Mouse (Mus musculus): ENCODE data around the gene Stt3b. TPM values are rescaled to one million over a fixed set of nuclear protein-coding genes. Genes with fewer than 3 reads are reported as not detected.
A peak's percentile ranks its signal among the peaks of the same experiment; 100 is the strongest.

Stt3b gene
- polyA plus RNA-seq, 1 experiment from 2014 or later = 105 TPM

GRCm38 (mm10) chr9:115237943-115238342 lies 72.3 kb downstream of the Stt3b start:
- Histone ChIP-seq H3K36me3 (peaks cover 43% of the 10 kb centered on the region), H3K4me3 (no peak overlapping the region), H3K4me1 (peaks cover under 1% of the 10 kb centered on the region; the same call in 1 of the 2 replicates)

GRCm38 (mm10) chr9:115236352-115236841 lies 73.8 kb downstream of the Stt3b start:
- no peaks in the 10 kb centered on the region for H3K4me1 ChIP-seq
- DNase-seq (ENCODE audit: low spot score) = no peak
- no peak overlapping the region for H3K4me3 ChIP-seq
- H3K27me3 ChIP-seq (ENCODE audit: low read depth, poor library complexity, severe bottlenecking) = no peaks in the 10 kb centered on the region
- H3K36me3 ChIP-seq = peaks cover 28% of the 10 kb centered on the region
- no peak overlapping the region for H3K27ac ChIP-seq
- H3K9me3 ChIP-seq (replicated peaks) = no peaks in the 10 kb centered on the region
- whole genome bisulfite sequencing = 94% methylated on average over 8 of the region's 8 CpGs

More at GRCm38 (mm10) chr9:115237943-115238342, 72.3 kb downstream of the Stt3b start:
- Histone ChIP-seq H3K9me3 (replicated peaks) (no peaks in the 10 kb centered on the region), H3K27me3 (ENCODE audit: low read depth, poor library complexity, severe bottlenecking) (no peaks in the 10 kb centered on the region), H3K27ac (no peak overlapping the region)
- no peak for DNase-seq (ENCODE audit: low spot score)

- H3K9me3 ChIP-seq (replicated peaks) = no peaks in the 10 kb centered on the region
- H3K4me1 ChIP-seq = peaks cover 9% of the 10 kb centered on the region
- no peak overlapping the region for H3K27ac ChIP-seq
- no peak for DNase-seq (ENCODE audit: low spot score)
- H3K27me3 ChIP-seq (ENCODE audit: low read depth, poor library complexity, severe bottlenecking) = no peaks in the 10 kb centered on the region
- peaks cover 10% of the 10 kb centered on the region; the same call in 1 of the 2 replicates for H3K36me3 ChIP-seq
- no peak overlapping the region for H3K4me3 ChIP-seq
- WGBS = 89% methylated on average over 2 of the region's 2 CpGs
These were observed 75.7 kb downstream of the Stt3b start for GRCm38 (mm10) chr9:115234561-115234960.

GRCm38 (mm10) chr9:115233721-115234120 lies 76.5 kb downstream of the Stt3b start:
- H3K4me1 ChIP-seq = peaks cover 18% of the 10 kb centered on the region
- DNase-seq (ENCODE audit: low spot score) = no peak
- H3K9me3 ChIP-seq (replicated peaks) = no peaks in the 10 kb centered on the region
- H3K4me3 ChIP-seq = no peak overlapping the region
- no peaks in the 10 kb centered on the region for H3K27me3 ChIP-seq (ENCODE audit: low read depth, poor library complexity, severe bottlenecking)
- 95% methylated on average over 5 of the region's 5 CpGs for WGBS
- peaks cover 3% of the 10 kb centered on the region; the same call in 1 of the 2 replicates for H3K36me3 ChIP-seq
- H3K27ac ChIP-seq = no peak overlapping the region

GRCm38 (mm10) chr9:115231476-115231875 lies 78.7 kb downstream of the Stt3b start:
- no peaks in the 10 kb centered on the region for H3K27me3 ChIP-seq (ENCODE audit: low read depth, poor library complexity, severe bottlenecking)
- no peaks in the 10 kb centered on the region for H3K9me3 ChIP-seq (replicated peaks)
- WGBS = 98% methylated on average over 3 of the region's 3 CpGs
- H3K27ac ChIP-seq = no peak overlapping the region
- peaks cover 23% of the 10 kb centered on the region for H3K4me1 ChIP-seq
- DNase-seq (ENCODE audit: low spot score) = no peak
- H3K4me3 ChIP-seq = no peak overlapping the region
- no peaks in the 10 kb centered on the region for H3K36me3 ChIP-seq

GRCm38 (mm10) chr9:115230141-115230540 lies 80.1 kb downstream of the Stt3b start:
- 30% methylated on average over 3 of the region's 3 CpGs for WGBS
- H3K9me3 ChIP-seq (replicated peaks) = no peaks in the 10 kb centered on the region
- H3K27me3 ChIP-seq (ENCODE audit: low read depth, poor library complexity, severe bottlenecking) = no peaks in the 10 kb centered on the region
- no peak overlapping the region for H3K4me3 ChIP-seq
- no peaks in the 10 kb centered on the region for H3K36me3 ChIP-seq
- H3K4me1 ChIP-seq = peaks cover 26% of the 10 kb centered on the region
- DNase-seq (ENCODE audit: low spot score) = no peak
- H3K27ac ChIP-seq = 0 out of 2 replicates have a peak overlapping the region, but pooled peaks have one; percentile 21

GRCm38 (mm10) chr9:115229676-115230075 lies 80.5 kb downstream of the Stt3b start:
- Histone ChIP-seq H3K4me3 (no peak overlapping the region), H3K27ac (0 out of 2 replicates have a peak overlapping the region, but pooled peaks have one; percentile 21), H3K9me3 (replicated peaks) (no peaks in the 10 kb centered on the region), H3K27me3 (ENCODE audit: low read depth, poor library complexity, severe bottlenecking) (no peaks in the 10 kb centered on the region), H3K36me3 (no peaks in the 10 kb centered on the region), H3K4me1 (peaks cover 26% of the 10 kb centered on the region)
- no peak for DNase-seq (ENCODE audit: low spot score)
- WGBS = 82% methylated on average over 10 of the region's 10 CpGs

GRCm38 (mm10) chr9:115229145-115229544 lies 81.1 kb downstream of the Stt3b start:
- no peaks in the 10 kb centered on the region for H3K9me3 ChIP-seq (replicated peaks)
- no peak overlapping the region for H3K27ac ChIP-seq
- DNase-seq (ENCODE audit: low spot score) = no peak
- no peaks in the 10 kb centered on the region for H3K27me3 ChIP-seq (ENCODE audit: low read depth, poor library complexity, severe bottlenecking)
- WGBS = 60% methylated on average over 4 of the region's 4 CpGs
- H3K4me3 ChIP-seq = no peak overlapping the region
- H3K36me3 ChIP-seq = no peaks in the 10 kb centered on the region
- peaks cover 26% of the 10 kb centered on the region for H3K4me1 ChIP-seq

GRCm38 (mm10) chr9:115224744-115225354 lies 85.4 kb downstream of the Stt3b start:
- H3K4me3 ChIP-seq = no peak overlapping the region
- no peaks in the 10 kb centered on the region for H3K9me3 ChIP-seq (replicated peaks)
- no peaks in the 10 kb centered on the region for H3K36me3 ChIP-seq
- H3K27ac ChIP-seq = no peak overlapping the region
- no peak for DNase-seq (ENCODE audit: low spot score)
- H3K27me3 ChIP-seq (ENCODE audit: low read depth, poor library complexity, severe bottlenecking) = no peaks in the 10 kb centered on the region
- 75% methylated on average over 7 of the region's 7 CpGs for WGBS
- peaks cover 19% of the 10 kb centered on the region for H3K4me1 ChIP-seq

- no peak overlapping the region for H3K4me3 ChIP-seq
- 92% methylated on average over 7 of the region's 7 CpGs for WGBS
- H3K9me3 ChIP-seq (replicated peaks) = no peaks in the 10 kb centered on the region
- no peaks in the 10 kb centered on the region for H3K27me3 ChIP-seq (ENCODE audit: low read depth, poor library complexity, severe bottlenecking)
- no peak for DNase-seq (ENCODE audit: low spot score)
- H3K4me1 ChIP-seq = peaks cover 9% of the 10 kb centered on the region
- H3K27ac ChIP-seq = no peak overlapping the region
- H3K36me3 ChIP-seq = no peaks in the 10 kb centered on the region
These were observed 89.0 kb downstream of the Stt3b start for GRCm38 (mm10) chr9:115221265-115221664.

GRCm38 (mm10) chr9:115220466-115220865 lies 89.8 kb downstream of the Stt3b start:
- no peak overlapping the region for H3K27ac ChIP-seq
- peaks cover 16% of the 10 kb centered on the region for H3K4me1 ChIP-seq
- no peak for DNase-seq (ENCODE audit: low spot score)
- H3K4me3 ChIP-seq = no peak overlapping the region
- no peaks in the 10 kb centered on the region for H3K9me3 ChIP-seq (replicated peaks)
- WGBS = 85% methylated on average over 7 of the region's 7 CpGs
- H3K27me3 ChIP-seq (ENCODE audit: low read depth, poor library complexity, severe bottlenecking) = no peaks in the 10 kb centered on the region
- H3K36me3 ChIP-seq = no peaks in the 10 kb centered on the region

GRCm38 (mm10) chr9:115217984-115218383 lies 92.2 kb downstream of the Stt3b start:
- DNase-seq (ENCODE audit: low spot score) = no peak
- H3K27ac ChIP-seq = no peak overlapping the region
- no peak overlapping the region for H3K4me3 ChIP-seq
- peaks cover 31% of the 10 kb centered on the region for H3K4me1 ChIP-seq
- no peaks in the 10 kb centered on the region for H3K27me3 ChIP-seq (ENCODE audit: low read depth, poor library complexity, severe bottlenecking)
- no peaks in the 10 kb centered on the region for H3K9me3 ChIP-seq (replicated peaks)
- no peaks in the 10 kb centered on the region for H3K36me3 ChIP-seq
- WGBS = 16% methylated on average over 9 of the region's 9 CpGs

- Histone ChIP-seq H3K9me3 (replicated peaks) (no peaks in the 10 kb centered on the region), H3K36me3 (no peaks in the 10 kb centered on the region), H3K4me3 (peak overlapping the region; percentile 22), H3K27ac (peak overlapping the region; percentile 65), H3K4me1 (peaks cover 31% of the 10 kb centered on the region), H3K27me3 (ENCODE audit: low read depth, poor library complexity, severe bottlenecking) (no peaks in the 10 kb centered on the region)
- 24% methylated on average over 21 of the region's 21 CpGs for WGBS
- peak; percentile 66 for DNase-seq (ENCODE audit: low spot score)
These were observed 94.2 kb downstream of the Stt3b start for GRCm38 (mm10) chr9:115215830-115216701.
